Mouse (Mus musculus) macrophage (primary cell): ENCODE measurements around the gene Rspry1. TPM values are rescaled to one million over a fixed set of nuclear protein-coding genes. Genes with fewer than 3 reads are reported as not detected.

Experiments
- H3K27ac ChIP-seq: fragments of 350-480 bp; formaldehyde crosslinking; 2 replicates; pipeline ENCODE4 v1.9.0; 2021
- H3K36me3 ChIP-seq: fragments of 350-480 bp; formaldehyde crosslinking; 2 replicates; pipeline ENCODE4 v1.9.0; 2021; ENCODE audit errors: inconsistent target
- H3K4me3 ChIP-seq: fragments of 350-480 bp; formaldehyde crosslinking; 2 replicates; pipeline ENCODE4 v1.9.0; 2021; ENCODE audit errors: inconsistent target
- H3K79me2 ChIP-seq: fragments of 350-480 bp; formaldehyde crosslinking; 2 replicates; pipeline ENCODE4 v1.9.0; 2021; ENCODE audit errors: inconsistent target
- WGBS: methylation state at CpG from one replicate; pipeline ENCODE4 v1.1.7; 2026; ENCODE audit warnings: inconsistent platforms; ENCODE audit not compliant: missing documents; 5-methylcytosine and 5-hydroxymethylcytosine counted together
- polyA plus RNA-seq: library from polyadenylated mRNA; stranded (reverse); fragments of 250-400 nt; gene quantifications from 3 replicates; pipeline ENCODE4 v1.2.4, GENCODE M21; 2018; ENCODE audit warnings: inconsistent platforms

Rspry1 gene
- polyA plus RNA-seq, 1 experiment from 2014 or later: 18.7 TPM

GRCm38 (mm10) chr8:94706732-94707395, 105.1 kb downstream of the Rspry1 start:
- H3K27ac ChIP-seq: no peak overlapping the region
- WGBS: 90% methylated on average over 9 of the region's 9 CpGs

More at GRCm38 (mm10) chr8:94706732-94707395, 105.1 kb downstream of the Rspry1 start:
- no peaks in the 10 kb centered on the region for H3K36me3 ChIP-seq
- H3K4me3 ChIP-seq: no peak overlapping the region
- no peaks in the 10 kb centered on the region for H3K79me2 ChIP-seq

Other genes starting within 250 kb of the Rspry1 start
- 10.5 to 51.9 TPM (median 22.0 TPM) in 3 replicates for gene Herpud1, start 215.5 kb upstream of the Rspry1 start, polyA plus RNA-seq
- 28.0 to 62.9 TPM (median 33.5 TPM) in 3 replicates for gene Nlrc5, start 167.6 kb upstream of the Rspry1 start, polyA plus RNA-seq
- gene Cpne2, start 68.9 kb upstream of the Rspry1 start, polyA plus RNA-seq: 33.7 to 64.1 TPM (median 62.3 TPM) in 3 replicates
- 34.2 to 149 TPM (median 39.7 TPM) in 3 replicates for gene Fam192a, start 60 bp downstream of the Rspry1 start, polyA plus RNA-seq
- 25.2 to 117 TPM (median 41.6 TPM) in 3 replicates for gene Arl2bp, start 64.7 kb downstream of the Rspry1 start, polyA plus RNA-seq
- not detected in 3 replicates for gene Pllp, start 94.3 kb downstream of the Rspry1 start, polyA plus RNA-seq
- 0.78 to 3.7 TPM (median 0.89 TPM) in 3 replicates for gene Ccl22, start 143.7 kb downstream of the Rspry1 start, polyA plus RNA-seq
- gene Cx3cl1, start 170.1 kb downstream of the Rspry1 start, polyA plus RNA-seq: 0.32 to 0.77 TPM (median 0.51 TPM) in 3 replicates
- gene Ccl17, start 208.5 kb downstream of the Rspry1 start, polyA plus RNA-seq: not detected in 3 replicates
- 15.7 to 29.9 TPM (median 26.3 TPM) in 3 replicates for gene Coq9, start 236.4 kb downstream of the Rspry1 start, polyA plus RNA-seq
- gene Ciapin1, start 236.4 kb downstream of the Rspry1 start, polyA plus RNA-seq: 10.8 to 28.7 TPM (median 20.3 TPM) in 3 replicates